Mouse (Mus musculus) MEL (cell line): ENCODE results near the gene BC003965.

Experiments
- CTCF ChIP-seq, 3 experiments: IDR thresholded peaks in 2 of 3; conservative IDR thresholded peaks in 1 of 3; 2 replicates each; pipeline ENCODE4 v1.5.1; 2011 to 2012; ENCODE audit warnings: low read length in 3 of 3, low read depth in 2 of 3, mild to moderate bottlenecking in 2 of 3, improper control_type of control experiment in 1 of 3, inconsistent platforms in 1 of 3, mixed read lengths in 1 of 3, moderate library complexity in 1 of 3; ENCODE audit not compliant: control insufficient read depth in 1 of 3, insufficient read depth in 1 of 3, poor library complexity in 1 of 3, severe bottlenecking in 1 of 3
- KAT2A ChIP-seq: conservative IDR thresholded peaks from 2 replicates; pipeline ENCODE4 v1.6.1; 2012; ENCODE audit warnings: low read depth, low read length, improper control_type of control experiment, inconsistent platforms
- NELFE ChIP-seq: IDR thresholded peaks from 2 replicates; pipeline ENCODE4 v1.6.1; 2011; ENCODE audit warnings: low read depth, low read length, improper control_type of control experiment
- POLR2A ChIP-seq, 2 experiments: IDR thresholded peaks; 2 replicates each; pipeline ENCODE4 v1.6.1; 2011 to 2012; ENCODE audit warnings: low read length in 2 of 2, mild to moderate bottlenecking in 2 of 2, control low read depth in 1 of 2, improper control_type of control experiment in 1 of 2, low read depth in 1 of 2, moderate library complexity in 1 of 2; ENCODE audit not compliant: control insufficient read depth in 1 of 2, insufficient read depth in 1 of 2, poor library complexity in 1 of 2

- TF ChIP-seq CTCF (IDR thresholded peaks at IDR 0.05 in 2 of 3, conservative IDR thresholded peaks at IDR 0.05 in 1 of 3; ENCODE audit: control insufficient read depth in 1 of 3, insufficient read depth in 1 of 3, low read depth in 2 of 3, low read length in 3 of 3, poor library complexity in 1 of 3, severe bottlenecking in 1 of 3) (no peak), KAT2A (no peak), NELFE (no peak), POLR2A (IDR thresholded peaks at IDR 0.05; ENCODE audit: control insufficient read depth in 1 of 2, insufficient read depth in 1 of 2, low read depth in 1 of 2, low read length in 2 of 2, poor library complexity in 1 of 2) (no peak)
These were observed 21.0 kb upstream of the BC003965 start for GRCm38 (mm10) chr17:25163387-25163786.
